Mouse (Mus musculus) ovary, adult 10 weeks (tissue): ENCODE measurements around the gene Ctsw. TPM values are rescaled to one million over a fixed set of nuclear protein-coding genes. Genes with fewer than 3 reads are reported as not detected.

Source experiments
- polyA plus RNA-seq: library from polyadenylated mRNA; stranded (reverse); fragments of 350-450 nt; fragmentation: Illumina TruSeq; extraction: RNeasy Lipid Tissue Mini Kit (QIAGEN cat#74804); gene quantifications from one replicate; pipeline ENCODE4 v1.2.3, GENCODE M21; 2014

Ctsw gene
- polyA plus RNA-seq = not detected

GRCm38 (mm10) chr19:5468374-5468773, at the start of gene Ctsw:
Gene Ctsw (minus strand): TSS chr19:5468507.

GRCm38 (mm10) chr19:5510031-5511026, 42.0 kb upstream of the Ctsw start, which contains the start of gene Snx32:
Gene Snx32 (minus strand): TSS chr19:5510538.

GRCm38 (mm10) chr19:5503687-5504086, 35.4 kb upstream of the Ctsw start, which contains the start of gene 1700020D05Rik:
Gene 1700020D05Rik (minus strand): TSS chr19:5503787.

GRCm38 (mm10) chr19:5490313-5490897, 22.1 kb upstream of the Ctsw start, which contains the start of gene Cfl1:
Gene Cfl1 (plus strand): TSS chr19:5490455.

GRCm38 (mm10) chr19:5487768-5488550, 19.7 kb upstream of the Ctsw start, which contains the start of gene Mus81:
Gene Mus81 (minus strand): TSS chr19:5488402.

GRCm38 (mm10) chr19:5473720-5474119, 5.4 kb upstream of the Ctsw start, which contains the start of gene Efemp2:
Gene Efemp2 (plus strand): TSS chr19:5473954.

GRCm38 (mm10) chr19:5460465-5460911, 7.8 kb downstream of the Ctsw start, which contains the start of gene Fibp:
Gene Fibp (plus strand): TSS chr19:5460615.

GRCm38 (mm10) chr19:5457746-5458442, 10.4 kb downstream of the Ctsw start, which contains the start of gene Ccdc85b:
Gene Ccdc85b (minus strand): TSS chr19:5457894.

GRCm38 (mm10) chr19:5447515-5448353, 20.6 kb downstream of the Ctsw start, which contains the start of gene Fosl1:
Gene Fosl1 (plus strand): TSS chr19:5447547.

GRCm38 (mm10) chr19:5424782-5425741, 43.2 kb downstream of the Ctsw start, which contains the start of the genes Drap1 and AI837181:
Gene Drap1 (minus strand): TSS chr19:5424979.
Gene AI837181 (plus strand): TSS chr19:5425144.

Other genes starting within 250 kb of the Ctsw start
- 11.4 TPM for gene Pacs1, start 195.4 kb downstream of the Ctsw start, polyA plus RNA-seq
- gene Sf3b2, start 173.1 kb downstream of the Ctsw start, polyA plus RNA-seq = 46.0 TPM
- gene Gal3st3, start 170.2 kb downstream of the Ctsw start, polyA plus RNA-seq = not detected
- not detected for gene Catsper1, start 132.8 kb downstream of the Ctsw start, polyA plus RNA-seq
- not detected for gene Cst6, start 118.9 kb downstream of the Ctsw start, polyA plus RNA-seq
- gene Eif1ad, start 101.8 kb downstream of the Ctsw start, polyA plus RNA-seq = 12.7 TPM
- gene Banf1, start 101.3 kb downstream of the Ctsw start, polyA plus RNA-seq = 9.0 TPM
- 2.5 TPM for gene Sart1, start 79.8 kb downstream of the Ctsw start, polyA plus RNA-seq
- gene Tsga10ip, start 66.0 kb downstream of the Ctsw start, polyA plus RNA-seq = not detected
- 5.8 TPM for gene Drap1, start 43.5 kb downstream of the Ctsw start, polyA plus RNA-seq
- not detected for gene AI837181, start 43.4 kb downstream of the Ctsw start, polyA plus RNA-seq
- not detected for gene Fosl1, start 21.0 kb downstream of the Ctsw start, polyA plus RNA-seq
- 1.5 TPM for gene Ccdc85b, start 10.6 kb downstream of the Ctsw start, polyA plus RNA-seq
- gene Fibp, start 7.9 kb downstream of the Ctsw start, polyA plus RNA-seq = 2.3 TPM
- 2.1 TPM for gene Efemp2, start 5.4 kb upstream of the Ctsw start, polyA plus RNA-seq
- 1.6 TPM for gene Mus81, start 19.9 kb upstream of the Ctsw start, polyA plus RNA-seq
- 190 TPM for gene Cfl1, start 21.9 kb upstream of the Ctsw start, polyA plus RNA-seq
- not detected for gene 1700020D05Rik, start 35.3 kb upstream of the Ctsw start, polyA plus RNA-seq
- not detected for gene Snx32, start 42.0 kb upstream of the Ctsw start, polyA plus RNA-seq
- 0.20 TPM for gene Ovol1, start 92.1 kb upstream of the Ctsw start, polyA plus RNA-seq
- gene Ap5b1, start 99.5 kb upstream of the Ctsw start, polyA plus RNA-seq = not detected
- 1.2 TPM for gene Rnaseh2c, start 133.4 kb upstream of the Ctsw start, polyA plus RNA-seq
- 31.8 TPM for gene Kat5, start 141.7 kb upstream of the Ctsw start, polyA plus RNA-seq
- gene Rela, start 169.0 kb upstream of the Ctsw start, polyA plus RNA-seq = 1.3 TPM
- gene Sipa1, start 195.2 kb upstream of the Ctsw start, polyA plus RNA-seq = 2.2 TPM
- gene Map3k11, start 220.2 kb upstream of the Ctsw start, polyA plus RNA-seq = 1.5 TPM
- 0.29 TPM for gene Pcnx3, start 220.4 kb upstream of the Ctsw start, polyA plus RNA-seq
- not detected for gene Kcnk7, start 235.9 kb upstream of the Ctsw start, polyA plus RNA-seq